Mouse (Mus musculus) hindbrain, embryonic 11.5 days (tissue): ENCODE measurements at regions not wholly inside any gene's neighbourhood (a gene's known extent, or its start where the extent isn't known, plus 50 kb on each side); places are given as distances from the start of the nearest gene placed in this dataset.

Experiments
- ATAC-seq: fragments of 200-750 bp; cut with Nextera tagmentation; 2 replicates; pipeline ENCODE4 v1.8.0; 2017; ENCODE audit warnings: mild to moderate bottlenecking, moderate TSS enrichment, moderate library complexity; ENCODE audit not compliant: low FRiP score
- DNase-seq: peaks from one replicate; pipeline ENCODE4 v3.0.0-alpha.2; 2015; ENCODE audit warnings: low spot score
- H3K27ac ChIP-seq: fragments of 300-500 bp; sonication (generic); 2 replicates; pipeline ENCODE4 v1.5.1; 2014; ENCODE audit warnings: mild to moderate bottlenecking, low read depth, low read length
- H3K27me3 ChIP-seq: fragments of 300-500 bp; sonication (generic); 2 replicates; pipeline ENCODE4 v1.6.1; 2014; ENCODE audit warnings: mild to moderate bottlenecking, low read length, moderate library complexity, mixed read lengths; ENCODE audit not compliant: control insufficient read depth, insufficient read depth
- H3K36me3 ChIP-seq: fragments of 300-500 bp; sonication (generic); 2 replicates; pipeline ENCODE4 v1.6.1; 2014; ENCODE audit warnings: mild to moderate bottlenecking, low read length, moderate library complexity, mixed read lengths; ENCODE audit not compliant: control insufficient read depth, insufficient read depth
- H3K4me1 ChIP-seq: fragments of 300-500 bp; sonication (generic); replicated peaks from 2 replicates; pipeline ENCODE4 v1.6.1; 2014; ENCODE audit warnings: low read length, mixed read lengths; ENCODE audit not compliant: control insufficient read depth, insufficient read depth
- H3K4me2 ChIP-seq: fragments of 300-500 bp; sonication (generic); replicated peaks from 2 replicates; pipeline ENCODE4 v1.6.1; 2014; ENCODE audit warnings: mild to moderate bottlenecking, low read depth, low read length
- H3K4me3 ChIP-seq: fragments of 300-500 bp; sonication (generic); 2 replicates; pipeline ENCODE4 v1.5.1; 2014; ENCODE audit warnings: low read depth, low read length
- H3K9ac ChIP-seq: fragments of 300-500 bp; sonication (generic); 2 replicates; pipeline ENCODE4 v1.6.1; 2014; ENCODE audit warnings: low read depth, low read length
- H3K9me3 ChIP-seq: fragments of 300-500 bp; sonication (generic); 2 replicates; pipeline ENCODE4 v1.6.1; 2016; ENCODE audit warnings: low read length; ENCODE audit not compliant: control insufficient read depth
- WGBS: fragments of 180-500 bp; shearing (Covaris S2); extraction: QIAGEN DNeasy Blood & Tissue Kit; methylation state at CpG from one replicate; pipeline ENCODE4 v1.1.7; 2014; 5-methylcytosine and 5-hydroxymethylcytosine counted together

DNA sequence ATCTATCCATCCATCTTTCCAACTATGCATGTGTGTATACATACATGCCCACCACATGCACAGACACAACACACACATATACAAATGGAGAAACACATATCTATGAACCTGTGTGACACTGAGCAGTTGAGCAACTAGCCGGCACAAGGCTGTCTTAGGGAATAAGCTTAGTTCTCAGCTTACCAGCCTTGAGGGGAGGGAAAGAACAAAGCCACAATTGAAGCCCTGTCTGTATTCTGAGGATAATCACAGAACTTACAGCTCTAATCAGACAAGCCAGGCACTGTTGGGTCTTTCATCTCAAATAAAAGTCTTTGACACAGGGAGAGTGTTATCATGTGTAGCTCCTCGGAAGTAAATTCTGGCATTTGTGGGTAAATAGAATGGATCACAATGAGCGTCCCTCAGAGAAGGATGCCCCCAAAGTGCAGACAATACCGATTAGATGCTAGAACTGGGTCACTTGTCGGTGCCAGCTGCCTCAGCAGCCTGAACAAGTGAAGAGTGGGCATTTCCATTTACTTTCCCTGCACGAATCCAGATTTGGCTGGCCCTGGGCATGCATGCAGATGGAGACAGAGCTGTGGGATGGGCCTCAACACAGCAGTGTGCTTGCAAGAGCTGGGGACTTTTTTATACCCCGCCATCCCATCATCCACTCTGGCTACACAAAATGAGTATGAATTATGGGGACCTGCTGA lies 646.0 kb upstream of the Castor2 start:
- H3K9me3 ChIP-seq: no peaks in the 10 kb centered on the region
- 62% methylated on average over 7 of the region's 7 CpGs for WGBS
- H3K4me2 ChIP-seq: no peak overlapping the region
- H3K4me1 ChIP-seq: no peaks in the 10 kb centered on the region
- H3K27me3 ChIP-seq: no peaks in the 10 kb centered on the region
- DNase-seq: no peak
- H3K27ac ChIP-seq: no peak overlapping the region
- no peak overlapping the region for H3K9ac ChIP-seq
- no peak overlapping the region for H3K4me3 ChIP-seq
- ATAC-seq: no peak
- H3K36me3 ChIP-seq: no peaks in the 10 kb centered on the region

DNA sequence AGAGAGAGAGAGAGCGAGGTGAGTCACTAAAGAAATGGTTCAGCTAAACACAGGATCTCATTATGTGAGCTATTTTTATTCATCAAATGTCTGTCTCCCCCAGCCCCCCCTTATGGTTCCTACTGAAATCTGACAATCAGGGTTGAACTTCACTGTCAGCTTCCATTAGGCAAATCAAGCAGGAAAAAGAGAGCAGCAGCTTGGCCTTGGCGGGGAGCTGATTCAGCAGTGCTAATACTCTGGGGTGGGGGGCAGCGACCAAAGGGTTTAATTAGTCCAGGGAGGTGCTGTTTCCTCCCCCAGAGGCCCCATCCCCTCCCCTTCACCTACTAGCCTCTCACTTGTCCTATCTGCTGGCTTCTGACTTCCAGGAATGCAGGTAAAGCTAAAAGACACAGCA lies 649.6 kb upstream of the Castor2 start:
- no peaks in the 10 kb centered on the region for H3K36me3 ChIP-seq
- H3K27ac ChIP-seq: no peak overlapping the region
- no peaks in the 10 kb centered on the region for H3K9me3 ChIP-seq
- DNase-seq (no peak), ATAC-seq (no peak)
- 71% methylated on average over 2 of the region's 3 CpGs for WGBS
- no peak overlapping the region for H3K4me2 ChIP-seq
- H3K9ac ChIP-seq: no peak overlapping the region
- H3K4me3 ChIP-seq: no peak overlapping the region
- no peaks in the 10 kb centered on the region for H3K4me1 ChIP-seq
- no peaks in the 10 kb centered on the region for H3K27me3 ChIP-seq

DNA sequence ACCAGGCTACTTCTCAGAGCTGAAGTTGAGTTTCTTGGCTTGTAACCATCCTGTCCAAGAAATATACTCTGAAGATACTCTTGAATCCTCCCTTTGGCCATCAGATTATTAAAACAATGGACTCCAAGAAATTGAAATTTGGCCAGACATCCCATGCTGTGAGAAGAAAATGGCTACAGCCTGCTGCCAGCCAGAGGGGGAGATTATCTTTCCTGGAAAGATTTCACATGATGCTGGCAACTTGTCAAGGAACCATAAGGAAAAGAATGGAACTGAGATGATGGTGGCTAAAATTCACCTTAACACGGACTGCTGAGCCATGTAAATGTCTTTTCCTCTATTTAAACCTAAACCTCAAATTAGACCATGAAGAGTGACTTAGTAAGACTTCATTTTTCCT lies 698.7 kb upstream of the Castor2 start:
- Histone ChIP-seq H3K4me3 (no peak overlapping the region), H3K4me2 (no peak overlapping the region), H3K36me3 (no peaks in the 10 kb centered on the region), H3K4me1 (no peaks in the 10 kb centered on the region), H3K27me3 (no peaks in the 10 kb centered on the region), H3K9ac (no peak overlapping the region), H3K27ac (no peak overlapping the region), H3K9me3 (no peaks in the 10 kb centered on the region)
- WGBS: 55% methylated on average over 1 of the region's 1 CpGs
- DNase-seq (no peak), ATAC-seq (no peak)

DNA sequence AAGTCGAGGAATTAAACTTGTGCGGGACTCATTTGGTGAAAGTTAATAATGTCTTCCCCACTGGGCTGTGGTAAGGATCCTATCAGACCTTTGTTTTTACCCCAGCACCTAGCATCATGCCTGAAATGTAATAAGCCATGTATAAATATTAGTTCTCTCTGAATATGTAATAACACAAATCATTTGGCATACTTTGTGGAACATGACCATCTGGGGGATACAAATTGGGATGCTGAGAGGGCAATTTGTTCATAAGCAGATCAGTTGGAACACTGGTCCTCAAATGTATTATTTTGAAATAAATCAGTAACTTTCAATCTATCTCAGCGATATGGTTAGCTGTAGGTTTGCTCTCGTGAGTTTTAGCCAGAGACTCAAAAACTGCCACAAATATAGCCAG lies 709.6 kb upstream of the Castor2 start:
- H3K9me3 ChIP-seq: peaks cover 2% of the 10 kb centered on the region; the same call in 1 of the 2 replicates
- 87% methylated on average over 4 of the region's 4 CpGs for WGBS
- no peak overlapping the region for H3K4me3 ChIP-seq
- DNase-seq: no peak
- no peaks in the 10 kb centered on the region for H3K36me3 ChIP-seq
- no peaks in the 10 kb centered on the region for H3K27me3 ChIP-seq
- no peak for ATAC-seq
- 0 out of 2 replicates have a peak, but pooled peaks cover under 1% of the 10 kb centered on the region for H3K4me1 ChIP-seq
- no peak overlapping the region for H3K27ac ChIP-seq
- no peak overlapping the region for H3K4me2 ChIP-seq
- H3K9ac ChIP-seq: no peak overlapping the region

DNA sequence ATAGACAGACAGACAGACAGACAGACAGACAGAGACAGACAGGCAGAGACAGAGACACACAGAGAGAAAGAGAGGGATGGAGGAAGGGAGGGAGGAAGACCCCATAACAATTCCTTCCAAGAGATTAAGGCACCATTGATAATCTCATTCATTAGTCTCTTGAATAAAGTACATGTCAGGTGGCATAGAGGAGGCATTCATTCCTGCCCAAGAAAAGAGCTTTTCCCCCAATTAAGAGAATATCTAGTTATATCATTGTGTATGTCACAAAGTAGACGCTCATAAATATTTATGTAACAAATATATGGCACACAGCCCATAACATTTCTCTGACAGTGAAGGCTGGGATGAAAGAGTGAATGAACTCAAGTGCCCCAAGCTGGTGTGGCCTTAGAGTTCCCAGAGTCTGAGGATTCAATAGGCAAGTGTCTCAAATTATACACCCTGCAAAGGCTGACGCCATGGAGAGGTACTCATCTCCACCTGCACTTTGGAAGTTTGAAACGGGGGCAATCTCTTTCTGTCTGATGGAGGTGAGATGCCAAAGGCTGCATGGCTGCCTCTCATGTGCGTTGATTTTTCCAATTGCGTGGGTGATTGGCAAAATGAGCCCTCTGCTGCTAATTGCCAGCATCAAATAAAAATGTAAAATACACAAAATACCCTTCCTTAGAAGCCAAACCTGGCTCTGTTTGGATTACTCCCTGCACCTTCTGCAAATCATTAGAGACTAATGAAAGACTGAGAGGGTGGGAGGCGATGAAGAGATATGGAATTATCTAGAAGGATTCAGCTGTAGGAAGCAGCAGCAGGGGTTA lies 710.3 kb upstream of the Castor2 start:
- H3K4me2 ChIP-seq: no peak overlapping the region
- DNase-seq (no peak), ATAC-seq (no peak)
- WGBS: 78% methylated on average over 6 of the region's 6 CpGs
- H3K36me3 ChIP-seq: no peaks in the 10 kb centered on the region
- no peak overlapping the region for H3K27ac ChIP-seq
- no peaks in the 10 kb centered on the region for H3K27me3 ChIP-seq
- peaks cover 2% of the 10 kb centered on the region; the same call in 1 of the 2 replicates for H3K9me3 ChIP-seq
- H3K9ac ChIP-seq: no peak overlapping the region
- H3K4me1 ChIP-seq: 0 out of 2 replicates have a peak, but pooled peaks cover 2% of the 10 kb centered on the region
- H3K4me3 ChIP-seq: no peak overlapping the region

DNA sequence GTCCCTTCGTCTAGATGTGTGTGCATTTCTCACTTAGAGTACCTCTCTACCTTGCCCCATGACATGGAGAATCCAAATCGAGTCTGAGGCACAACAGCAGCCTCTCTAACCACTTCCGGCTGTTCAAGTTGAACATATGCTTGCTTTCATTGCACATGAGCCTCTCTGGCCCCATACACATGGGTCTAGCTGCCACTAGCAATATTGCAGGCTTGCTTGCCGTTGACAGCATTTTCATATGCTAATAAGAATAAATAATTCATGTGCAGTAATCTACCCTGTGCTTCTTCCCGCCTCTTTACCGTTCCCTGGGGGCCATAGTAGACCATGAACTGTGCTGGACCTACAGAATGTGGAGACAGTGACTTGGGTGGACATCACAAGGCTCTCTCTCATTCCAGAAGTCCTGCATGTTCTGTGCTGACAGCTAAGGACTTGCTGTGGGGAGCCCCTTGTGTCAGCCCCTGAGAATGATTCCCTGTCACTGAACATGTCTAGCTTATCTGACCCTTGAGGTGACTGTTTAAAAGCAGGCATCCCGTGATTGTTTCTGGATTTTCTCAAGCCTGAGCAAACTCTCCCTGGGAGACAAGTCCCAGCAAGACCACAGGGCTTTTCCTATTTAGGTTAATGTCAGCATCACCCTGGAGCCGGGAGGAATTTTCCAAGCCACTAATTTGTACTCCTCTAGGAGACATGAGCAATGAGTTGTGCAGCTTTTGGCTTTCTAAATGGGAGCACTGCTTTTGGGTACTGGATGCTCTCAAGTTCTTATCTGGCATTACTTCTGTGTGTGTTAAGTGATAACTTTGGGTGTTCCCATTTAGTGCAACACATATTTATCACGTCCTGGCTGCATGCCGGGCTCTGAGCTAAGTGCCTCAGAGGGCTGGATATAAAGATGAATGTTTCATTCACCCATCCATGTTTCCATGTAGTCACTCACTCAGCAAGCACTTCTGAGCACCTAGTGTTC lies 713.8 kb upstream of the Castor2 start:
- Histone ChIP-seq H3K27ac (no peak overlapping the region), H3K9ac (no peak overlapping the region), H3K9me3 (no peaks in the 10 kb centered on the region), H3K4me1 (0 out of 2 replicates have a peak, but pooled peaks cover 2% of the 10 kb centered on the region), H3K36me3 (no peaks in the 10 kb centered on the region), H3K27me3 (no peaks in the 10 kb centered on the region), H3K4me3 (no peak overlapping the region), H3K4me2 (no peak overlapping the region)
- 59% methylated on average over 10 of the region's 10 CpGs for WGBS
- ATAC-seq (no peak; the same call in 1 of the 2 replicates), DNase-seq (peak; percentile 7)

DNA sequence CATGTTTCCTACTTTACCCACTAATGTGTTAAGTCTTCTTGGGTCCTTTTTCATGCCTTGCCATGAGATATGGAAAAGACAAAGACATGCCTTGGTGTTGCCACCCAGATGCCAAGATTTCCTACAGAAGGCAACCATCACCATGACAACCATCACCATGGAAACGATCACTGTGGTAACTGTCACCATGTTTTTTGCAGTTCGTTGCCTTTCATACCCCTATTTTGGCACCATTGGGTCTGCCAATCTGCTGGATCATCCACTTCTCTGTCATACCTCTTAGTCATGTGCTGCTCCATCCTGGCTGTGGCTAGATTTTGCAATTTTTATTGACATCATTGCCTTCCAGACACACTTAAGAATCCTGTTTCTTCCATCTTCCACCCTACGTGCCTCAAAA lies 733.7 kb upstream of the Castor2 start:
- Histone ChIP-seq H3K9ac (no peak overlapping the region), H3K4me2 (no peak overlapping the region), H3K4me1 (no peaks in the 10 kb centered on the region), H3K27ac (no peak overlapping the region), H3K9me3 (no peaks in the 10 kb centered on the region), H3K4me3 (no peak overlapping the region), H3K36me3 (no peaks in the 10 kb centered on the region), H3K27me3 (no peaks in the 10 kb centered on the region)
- ATAC-seq (no peak), DNase-seq (peak; percentile 76)
- 70% methylated on average over 3 of the region's 3 CpGs for WGBS

DNA sequence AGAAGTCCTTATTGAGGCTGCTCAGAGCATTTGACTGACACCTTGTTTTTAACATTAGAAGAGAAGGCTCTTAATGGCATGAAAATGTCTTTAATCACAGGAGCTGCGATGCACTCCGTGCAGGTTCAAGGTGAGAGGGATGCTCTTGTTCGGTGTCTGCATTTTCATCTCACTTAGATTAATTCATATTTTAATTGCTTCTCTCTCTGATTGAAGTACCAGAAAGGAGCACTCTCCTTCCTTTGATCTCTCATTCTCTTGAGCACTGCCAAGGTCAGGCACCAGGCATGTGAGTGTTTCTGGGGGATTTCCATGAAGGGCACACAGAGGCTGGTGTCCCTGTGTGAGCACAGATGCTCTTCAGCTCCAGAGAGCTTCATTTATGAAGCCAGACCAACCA lies 752.0 kb upstream of the Castor2 start:
- no peaks in the 10 kb centered on the region for H3K36me3 ChIP-seq
- no peaks in the 10 kb centered on the region for H3K9me3 ChIP-seq
- H3K4me1 ChIP-seq: no peaks in the 10 kb centered on the region
- no peak overlapping the region for H3K27ac ChIP-seq
- ATAC-seq (no peak), DNase-seq (no peak)
- no peaks in the 10 kb centered on the region for H3K27me3 ChIP-seq
- WGBS: 81% methylated on average over 3 of the region's 3 CpGs
- H3K9ac ChIP-seq: no peak overlapping the region
- H3K4me2 ChIP-seq: no peak overlapping the region
- no peak overlapping the region for H3K4me3 ChIP-seq
